Mouse (Mus musculus) bone marrow, adult 2 months (tissue): ENCODE measurements around the gene Casq1.

Source experiments
- CTCF ChIP-seq: fragments of 200-500 bp; IDR thresholded peaks from 2 replicates; pipeline ENCODE4 v1.5.1; 2011; ENCODE audit warnings: low read length, control low read depth; ENCODE audit not compliant: control insufficient read depth, insufficient read depth
- POLR2A ChIP-seq: fragments of 200-500 bp; IDR thresholded peaks from 2 replicates; pipeline ENCODE4 v1.6.1; 2011; ENCODE audit warnings: low read depth, mild to moderate bottlenecking, control low read depth, low read length, borderline replicate concordance; ENCODE audit not compliant: control insufficient read depth

DNA sequence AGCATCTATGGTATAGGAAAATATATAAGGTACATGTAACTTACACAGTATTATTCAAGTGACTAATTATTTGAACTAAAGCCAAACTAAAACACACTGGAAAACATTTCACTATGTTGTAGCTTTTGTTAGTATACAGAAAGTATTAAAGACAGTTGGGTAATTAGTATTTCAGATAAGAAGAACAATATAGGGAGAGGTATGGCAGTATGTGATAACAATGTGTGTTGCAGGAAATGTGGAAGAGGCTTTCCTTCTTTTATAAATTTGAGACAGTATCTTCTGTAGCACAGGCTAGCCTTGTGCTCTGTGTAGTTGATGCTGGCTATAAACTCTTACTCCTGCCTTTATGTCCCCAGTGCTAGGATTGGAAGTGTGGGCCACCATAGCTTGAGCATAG, 35.8 kb downstream of the Casq1 start:
- TF ChIP-seq CTCF = no peak
- TF ChIP-seq POLR2A = no peak
